Mouse (Mus musculus) left cerebral cortex, postnatal 4 days (tissue): ENCODE data around the gene Pxn. TPM values are rescaled to one million over a fixed set of nuclear protein-coding genes. Genes with fewer than 3 reads are reported as not detected.
"Not testable (repeated sequence)": the region's sequence is repeated elsewhere in the genome, so short reads cannot be mapped to it uniquely, and the experiment has no call there.

Experiments
- DNase-seq: peaks from one replicate; pipeline ENCODE4 v3.0.0-alpha.2; 2022
- intact Hi-C: fragments of 180-260 bp; cut with DNase I; formaldehyde crosslinking; loops from one replicate; pipeline ENCODE4 v1.15.1; 2025
- total RNA-seq, 2 experiments: library from RNA; stranded (reverse); gene quantifications; 2 replicates each; pipeline ENCODE4 v1.2.3; 2021

The Pxn gene
- total RNA-seq, 2 experiments from 2014 or later: 23.9 to 24.7 TPM

GRCm38 (mm10) chr5:115485489-115486205, 20.8 kb upstream of the Pxn start:
- intact Hi-C loops: no loop called here
- no peak for DNase-seq

GRCm38 (mm10) chr5:115486726-115487125, 19.8 kb upstream of the Pxn start:
- intact Hi-C loops: no loop called here
- no peak for DNase-seq

DNA sequence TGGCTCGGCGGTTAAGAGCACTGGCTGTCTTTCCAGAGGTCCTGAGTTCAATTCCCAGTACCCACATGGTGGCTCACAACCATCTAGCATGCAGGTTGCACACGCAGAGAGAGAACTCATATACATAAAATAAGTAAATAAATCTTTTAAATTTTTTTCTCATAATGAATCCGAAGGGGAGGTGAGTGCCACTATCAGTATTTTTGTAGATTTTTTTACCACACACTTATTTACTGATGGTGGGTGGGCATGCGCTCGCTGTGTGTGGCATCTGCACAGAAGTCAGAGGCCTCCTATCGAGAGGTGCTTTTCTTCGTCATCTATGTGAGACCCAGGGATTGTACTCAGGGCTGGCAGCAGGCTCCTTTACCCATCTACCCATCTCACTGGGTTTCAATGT, 19.1 kb upstream of the Pxn start:
- DNase-seq: no peak
- intact Hi-C loops: no loop called here

GRCm38 (mm10) chr5:115487942-115488580, 18.4 kb upstream of the Pxn start:
- DNase-seq: no peak
- intact Hi-C loops: no loop called here

DNA sequence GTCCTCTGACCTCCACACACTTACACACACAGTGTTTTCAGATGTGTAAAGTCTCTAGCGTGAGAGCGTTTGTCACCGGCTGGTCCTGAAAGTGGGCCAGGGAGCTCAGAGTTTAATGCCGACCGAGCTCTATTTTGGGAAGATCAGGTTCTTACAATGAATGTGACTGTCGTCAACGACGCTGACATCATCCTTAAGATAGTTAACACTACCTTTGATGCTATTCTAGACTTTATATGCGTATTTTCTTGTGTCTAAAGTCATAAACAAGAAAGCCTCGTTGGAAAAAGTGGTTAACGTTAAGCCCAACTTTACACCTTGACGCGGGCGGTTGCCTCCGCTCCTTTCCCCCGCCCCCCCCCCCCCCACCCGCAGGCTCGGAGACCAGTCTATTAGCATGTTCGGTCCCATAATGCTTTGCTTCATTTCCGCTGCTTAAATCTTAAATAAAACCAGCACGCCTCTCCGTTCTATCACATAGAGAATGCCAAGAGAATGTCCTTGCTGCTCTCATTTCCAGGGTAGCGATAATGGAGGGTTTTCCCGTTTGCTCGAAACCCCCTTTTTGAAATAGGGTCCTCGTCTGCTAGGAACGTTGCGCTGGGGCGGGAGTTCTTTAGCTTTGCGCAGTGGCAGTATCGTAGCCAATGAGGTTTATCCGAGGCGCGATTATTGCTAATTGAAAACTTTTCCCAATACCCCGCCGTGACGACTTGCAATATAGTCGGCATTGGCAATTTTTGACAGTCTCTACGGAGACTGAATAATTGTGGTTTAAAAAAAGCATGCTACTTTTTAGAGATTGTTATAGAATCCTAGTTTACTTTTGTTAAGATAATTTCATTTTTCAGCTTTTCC, 17.4 kb upstream of the Pxn start:
- DNase-seq: peak; percentile 81
- intact Hi-C loops: no loop called here

DNA sequence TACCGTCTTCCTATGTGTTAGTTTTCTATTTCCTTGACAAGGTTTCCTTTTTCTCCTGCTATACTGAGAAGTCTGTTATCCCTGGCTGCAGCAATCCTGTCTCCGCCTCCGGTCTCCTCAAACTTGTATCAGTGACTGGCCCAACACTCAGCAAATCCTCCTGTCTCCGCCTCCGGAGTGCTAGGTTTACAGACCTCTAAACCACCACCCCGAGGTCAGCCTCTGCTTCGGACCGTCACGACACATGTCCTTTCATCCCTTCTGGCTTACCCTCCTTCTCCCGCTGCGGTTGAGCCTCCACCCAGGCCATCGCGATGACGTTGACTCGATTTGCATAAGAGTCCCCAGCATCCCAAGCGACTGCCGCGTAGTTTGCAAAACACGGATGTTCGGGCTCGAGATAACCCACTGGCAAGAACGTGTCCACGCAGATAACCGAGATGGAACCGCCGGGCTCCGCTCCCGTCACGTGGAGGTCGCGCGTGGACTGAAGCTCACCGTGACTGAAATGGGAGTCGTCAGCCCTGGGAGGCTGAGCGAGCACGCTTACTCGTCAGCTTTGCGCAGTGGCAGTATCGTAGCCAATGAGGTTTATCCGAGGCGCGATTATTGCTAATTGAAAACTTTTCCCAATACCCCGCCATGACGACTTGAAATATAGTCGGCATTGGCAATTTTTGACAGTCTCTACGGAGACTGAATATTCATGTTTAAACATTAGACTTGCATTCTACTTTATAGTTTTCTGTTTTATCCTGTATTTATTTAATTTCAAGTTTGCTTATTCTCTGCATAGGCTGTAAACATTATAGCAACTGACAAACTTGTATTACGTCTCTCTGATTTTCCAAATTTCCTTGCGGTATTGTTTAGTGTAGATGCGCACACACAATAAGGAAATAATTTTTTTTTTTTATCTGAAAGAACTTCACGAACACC, 16.5 kb upstream of the Pxn start:
- intact Hi-C loops: no loop called here
- DNase-seq: peak; percentile 89

- no peak for DNase-seq
- intact Hi-C loops: no loop called here
Observed at GRCm38 (mm10) chr5:115490638-115491000, 15.9 kb upstream of the Pxn start.

DNA sequence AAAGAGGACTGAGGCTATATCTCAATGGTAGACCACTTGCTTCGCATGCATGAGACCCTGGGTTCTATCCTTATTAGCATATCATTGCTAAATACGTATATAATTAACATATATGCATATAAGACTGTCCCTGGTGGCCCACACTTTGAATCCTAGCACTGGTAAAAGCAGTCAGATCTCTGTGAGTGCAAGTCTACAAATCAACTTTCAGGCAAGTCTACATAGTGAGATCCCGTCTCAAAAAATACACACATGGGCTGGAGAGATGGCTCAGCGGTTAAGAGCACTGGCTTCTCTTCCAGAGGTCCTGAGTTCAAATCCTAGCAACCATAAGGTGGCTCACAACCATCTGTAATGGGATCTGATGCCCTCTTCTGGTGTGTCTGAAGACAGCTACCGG, 15.4 kb upstream of the Pxn start:
- intact Hi-C loops: no loop called here
- DNase-seq: no peak

DNA sequence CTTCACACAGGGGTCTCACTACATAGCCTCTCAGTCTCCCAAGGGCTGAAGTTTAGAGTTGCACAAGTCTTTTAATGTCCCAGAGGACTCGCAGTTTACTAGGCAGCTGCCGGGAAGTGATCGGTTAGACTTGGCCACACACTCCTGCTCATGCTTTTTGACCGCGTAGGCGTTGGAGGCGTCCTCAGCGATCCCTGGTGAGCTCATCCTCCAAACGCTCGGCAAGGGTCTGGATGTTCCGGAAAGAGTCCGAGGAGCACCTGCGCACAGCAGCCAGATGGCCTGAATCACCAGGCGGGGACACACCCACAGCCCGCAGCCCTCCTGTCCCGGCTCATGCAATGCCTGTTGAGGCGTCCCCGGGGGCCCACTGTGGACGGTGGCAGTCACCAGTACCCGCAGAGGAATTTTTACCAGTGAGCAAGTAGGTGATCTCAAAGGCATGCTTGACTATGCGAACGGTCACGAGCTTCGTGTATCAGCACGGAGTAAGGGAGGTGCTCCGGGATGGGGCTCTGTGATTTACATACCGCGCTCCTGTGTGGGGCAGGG, 14.6 kb upstream of the Pxn start:
- intact Hi-C loops: no loop called here

DNA sequence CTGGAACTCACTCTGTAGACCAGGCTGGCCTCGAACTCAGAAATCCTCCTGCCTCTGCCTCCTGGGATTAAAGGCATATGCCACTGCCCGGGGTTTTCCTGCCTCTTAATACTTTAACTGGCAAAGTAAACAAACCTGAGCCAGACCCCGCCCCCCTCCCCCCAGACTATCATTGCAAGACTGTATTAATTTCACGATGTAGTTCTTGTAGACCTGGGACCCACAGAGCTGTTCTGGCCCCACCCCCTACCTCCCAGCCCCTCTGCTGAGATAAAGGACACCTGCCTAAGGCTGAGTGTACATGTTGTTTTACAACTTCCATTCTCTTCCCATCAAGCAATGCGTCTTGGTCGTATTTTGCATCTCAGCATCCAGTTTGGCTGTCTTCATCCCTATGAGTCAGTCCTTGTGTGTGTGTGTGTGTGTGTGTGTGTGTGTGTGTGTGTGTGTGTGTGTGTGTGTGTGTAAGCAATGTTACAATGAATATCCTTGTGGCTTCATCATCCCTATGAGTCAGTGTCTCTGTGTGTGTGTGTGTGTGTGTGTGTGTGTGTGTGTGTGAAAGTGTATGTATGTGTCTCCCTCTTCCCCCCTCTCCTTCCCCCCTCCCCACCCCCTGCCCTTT, 13.7 kb upstream of the Pxn start:
- intact Hi-C loops: no loop called here
- DNase-seq: no peak

More for the DNA sequence above, 14.6 kb upstream of the Pxn start:
- DNase-seq: no peak

- intact Hi-C loops: no loop called here
- DNase-seq: no peak
Observed at GRCm38 (mm10) chr5:115493441-115493840, 13.0 kb upstream of the Pxn start.

- DNase-seq, intact Hi-C loops: not testable (repeated sequence)
Observed at GRCm38 (mm10) chr5:115495618-115496017, 10.9 kb upstream of the Pxn start.

DNA sequence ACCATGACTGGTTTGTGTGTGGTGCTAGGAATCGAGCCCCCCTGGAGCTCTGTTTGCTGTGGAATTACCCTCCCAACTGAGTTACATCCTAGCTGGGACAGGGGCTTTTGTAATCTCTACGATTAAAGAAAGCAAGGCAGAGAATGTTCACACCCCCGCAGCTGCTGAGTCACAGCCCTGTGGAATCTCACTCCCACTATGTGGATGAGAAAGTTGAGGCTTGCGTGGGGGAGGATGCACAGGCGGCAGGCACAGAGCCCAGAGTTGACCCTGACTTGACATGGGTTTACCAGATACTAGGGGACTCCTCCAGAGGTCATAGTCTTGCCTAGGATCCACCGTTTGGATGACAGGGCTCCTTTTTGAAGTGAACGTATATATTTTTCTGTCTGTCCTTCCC, 9.4 kb upstream of the Pxn start:
- DNase-seq: no peak
- intact Hi-C loops: no loop called here

GRCm38 (mm10) chr5:115498307-115499240, 7.9 kb upstream of the Pxn start:
- DNase-seq: no peak
- intact Hi-C loops: no loop called here

- intact Hi-C loops: no loop called here
- DNase-seq: no peak
Observed at GRCm38 (mm10) chr5:115500383-115500935, 6.0 kb upstream of the Pxn start.

GRCm38 (mm10) chr5:115503035-115503434, 3.4 kb upstream of the Pxn start:
- intact Hi-C loops: no loop called here
- DNase-seq: no peak

- DNase-seq: not testable (repeated sequence)
- intact Hi-C loops: loop anchor here (2.0 to 5.0 kb wide), 2 partner anchors 33 to 52 kb away; partner anchors contain the start of gene Rplp0
Observed at GRCm38 (mm10) chr5:115505617-115506016, 859 bp upstream of the Pxn start.
